Comparison of ENCODE assay signal across 34 mouse cellular contexts in the genomic region with DNA sequence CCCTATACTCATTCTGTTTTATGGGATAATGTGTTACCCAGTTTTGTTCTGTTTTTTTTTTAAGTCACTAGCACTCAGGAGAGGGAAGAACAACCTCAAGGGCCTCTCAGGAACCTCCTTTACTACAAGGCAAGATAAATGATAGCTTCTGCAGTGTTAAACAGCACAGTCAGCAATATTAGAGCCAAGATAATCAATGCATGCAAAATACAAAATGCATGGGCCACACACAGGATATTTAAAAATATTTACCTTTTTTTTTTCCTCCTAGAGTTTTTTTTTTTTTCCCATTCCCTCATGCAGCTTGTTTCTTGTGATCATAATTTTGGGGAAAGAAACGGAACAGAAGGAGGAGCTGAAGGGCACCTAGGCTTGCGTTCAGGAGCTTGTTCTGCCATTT.
"Had no signal": no experiment of that assay in that cellular context is flagged by ENCODE, and none has a peak within 500 bp of the region (broad histone marks: within the 10 kb centered on the region; RNA-seq: fewer than 3 reads in every experiment).

No protein-coding gene starts in this region.

- H3K4me3 ChIP-seq: heart, embryonic 12.5 days; heart, embryonic 13.5 days; heart, embryonic 15.5 days; hindbrain, embryonic 10.5 days; hindbrain, embryonic 12.5 days; hindbrain, embryonic 13.5 days; hindbrain, embryonic 15.5 days; intestine, embryonic 15.5 days; kidney, embryonic 15.5 days; layer of hippocampus, adult 2 months; left cerebral cortex, adult 2 months had no signal

- H3K27ac ChIP-seq: heart, embryonic 13.5 days; heart, embryonic 15.5 days; hindbrain, embryonic 10.5 days; hindbrain, embryonic 12.5 days; hindbrain, embryonic 13.5 days; hindbrain, embryonic 14.5 days; hindbrain, embryonic 15.5 days; hindbrain, postnatal 0 days; intestine, embryonic 15.5 days; kidney, embryonic 15.5 days; kidney, postnatal 0 days; layer of hippocampus, adult 2 months; left cerebral cortex, adult 2 months had no signal

- H3K9me3 ChIP-seq: hindbrain, embryonic 12.5 days; hindbrain, embryonic 13.5 days; intestine, embryonic 15.5 days; kidney, embryonic 15.5 days had no signal

- H3K4me1 ChIP-seq: heart, embryonic 12.5 days; heart, embryonic 13.5 days; heart, embryonic 15.5 days; hindbrain, embryonic 10.5 days; hindbrain, embryonic 12.5 days; hindbrain, embryonic 13.5 days; hindbrain, embryonic 15.5 days; intestine, embryonic 15.5 days; kidney, embryonic 15.5 days had no signal

- H3K9ac ChIP-seq: heart, embryonic 12.5 days; heart, embryonic 13.5 days; heart, embryonic 15.5 days; hindbrain, embryonic 12.5 days; hindbrain, embryonic 13.5 days; hindbrain, embryonic 14.5 days; hindbrain, embryonic 15.5 days; intestine, embryonic 15.5 days; kidney, embryonic 15.5 days had no signal

- ATAC-seq: hindbrain, embryonic 16.5 days; hindbrain, postnatal 0 days; inflammation-experienced regulatory T-cells, adult 6 months; intestine, embryonic 15.5 days; intestine, embryonic 16.5 days; intestine, postnatal 0 days had no signal

- DNase-seq: heart, postnatal 10 days; heart, postnatal 14 days; heart, postnatal 36 days; heart, postnatal 4 days; kidney, adult 11 months; kidney, adult 18-20 months; kidney, adult 2 months; kidney, adult 8-10 months; kidney, adult 9 months; kidney, postnatal 10 days; kidney, postnatal 14 days; kidney, postnatal 25 days; kidney, postnatal 36 days; kidney, postnatal 4 days; layer of hippocampus, adult 9-11 months; layer of hippocampus, postnatal 36 days had no signal

- H3K36me3 ChIP-seq: heart, embryonic 12.5 days; heart, embryonic 13.5 days; heart, embryonic 15.5 days; hindbrain, embryonic 10.5 days; hindbrain, embryonic 12.5 days; hindbrain, embryonic 13.5 days; hindbrain, embryonic 15.5 days; intestine, embryonic 15.5 days; kidney, embryonic 15.5 days had no signal
